In genomic region chr6:124808358-124809012, GRCm38 (mm10) we compare ENCODE assay signal across 8 mouse cellular contexts. TPM values are rescaled to one million over a fixed set of nuclear protein-coding genes. Genes with fewer than 3 reads are reported as not detected.
DNase-seq lines count a peak whose midpoint lies in the region; ATAC-seq lines count a peak whose summit lies in the region.

Gene Spsb2 (plus strand): TSS chr6:124808661.

- H3K27me3 ChIP-seq in embryonic facial prominence, embryonic 13.5 days = no peaks in the 10 kb centered on the region
- H3K27me3 ChIP-seq in heart, embryonic 11.5 days (ENCODE audit: control insufficient read depth, insufficient read depth, low read length) = no peaks in the 10 kb centered on the region
- H3K27me3 ChIP-seq in kidney, embryonic 15.5 days = no peaks in the 10 kb centered on the region
- H3K27me3 ChIP-seq in lung, embryonic 15.5 days = no peaks in the 10 kb centered on the region

- 3% methylated on average over 29 of the region's 29 CpGs for WGBS in embryonic facial prominence, embryonic 13.5 days
- 4% methylated on average over 29 of the region's 29 CpGs for WGBS in heart, embryonic 11.5 days (ENCODE audit: insufficient replicate concordance)
- 3% methylated on average over 29 of the region's 29 CpGs for WGBS in kidney, embryonic 15.5 days
- 3% methylated on average over 29 of the region's 29 CpGs for WGBS in lung, embryonic 15.5 days

- peaks cover 24% of the 10 kb centered on the region for H3K36me3 ChIP-seq in embryonic facial prominence, embryonic 13.5 days
- peaks cover 12% of the 10 kb centered on the region for H3K36me3 ChIP-seq in heart, embryonic 11.5 days (ENCODE audit: control insufficient read depth, insufficient read depth, low read length)
- peaks cover 23% of the 10 kb centered on the region for H3K36me3 ChIP-seq in kidney, embryonic 15.5 days
- peaks cover 15% of the 10 kb centered on the region for H3K36me3 ChIP-seq in lung, embryonic 15.5 days

- H3K4me2 ChIP-seq in embryonic facial prominence, embryonic 13.5 days = peak within 1 kb of the TSS; percentile 97
- peak within 1 kb of the TSS; percentile 92 for H3K4me2 ChIP-seq in heart, embryonic 11.5 days
- H3K4me2 ChIP-seq in kidney, embryonic 15.5 days = peak within 1 kb of the TSS; percentile 96
- peak within 1 kb of the TSS; percentile 86 for H3K4me2 ChIP-seq in lung, embryonic 15.5 days

- DNase-seq in CD4-positive helper T cell, adult 2 months (ENCODE audit: low read depth, low spot score) = peak; percentile 52
- peak; percentile 89 for DNase-seq in adrenal gland, adult 2 months
- DNase-seq in urinary bladder, adult 2 months (ENCODE audit: low spot score) = peak; percentile 71

- H3K4me3 ChIP-seq in embryonic facial prominence, embryonic 13.5 days = peak within 1 kb of the TSS; percentile 58
- H3K4me3 ChIP-seq in heart, embryonic 11.5 days (ENCODE audit: low read depth, low read length) = peak within 1 kb of the TSS; percentile 68
- H3K4me3 ChIP-seq in kidney, embryonic 15.5 days (replicated peaks) = peak within 1 kb of the TSS; percentile 70
- peak within 1 kb of the TSS; percentile 53 for H3K4me3 ChIP-seq in lung, embryonic 15.5 days

- peak within 1 kb of the TSS; percentile 92 for H3K27ac ChIP-seq in embryonic facial prominence, embryonic 13.5 days
- H3K27ac ChIP-seq in heart, embryonic 11.5 days (ENCODE audit: low read depth, low read length) = peak within 1 kb of the TSS; percentile 92
- peak within 1 kb of the TSS; percentile 98 for H3K27ac ChIP-seq in kidney, embryonic 15.5 days
- H3K27ac ChIP-seq in lung, embryonic 15.5 days = peak within 1 kb of the TSS; percentile 93

- peak within 1 kb of the TSS; percentile 74 for H3K9ac ChIP-seq in embryonic facial prominence, embryonic 13.5 days
- peak within 1 kb of the TSS; percentile 84 for H3K9ac ChIP-seq in heart, embryonic 11.5 days (ENCODE audit: low read depth, low read length)
- H3K9ac ChIP-seq in kidney, embryonic 15.5 days = peak within 1 kb of the TSS; percentile 68
- peak within 1 kb of the TSS; percentile 60 for H3K9ac ChIP-seq in lung, embryonic 15.5 days

- H3K4me1 ChIP-seq in embryonic facial prominence, embryonic 13.5 days = peaks cover 52% of the 10 kb centered on the region
- peaks cover 37% of the 10 kb centered on the region for H3K4me1 ChIP-seq in heart, embryonic 11.5 days (ENCODE audit: control insufficient read depth, insufficient read depth, low read length)
- H3K4me1 ChIP-seq in kidney, embryonic 15.5 days = peaks cover 70% of the 10 kb centered on the region
- H3K4me1 ChIP-seq in lung, embryonic 15.5 days = peaks cover 43% of the 10 kb centered on the region

- 0 out of 2 replicates have a peak, but pooled peaks have one; percentile 3 for ATAC-seq in embryonic facial prominence, embryonic 13.5 days (ENCODE audit: insufficient number of reproducible peaks, insufficient read depth, low FRiP score, low TSS enrichment, low read depth)
- peak; percentile 72 for ATAC-seq in heart, embryonic 11.5 days (replicated peaks; ENCODE audit: insufficient number of reproducible peaks, low FRiP score, low TSS enrichment)
- ATAC-seq in kidney, embryonic 15.5 days (replicated peaks; ENCODE audit: low FRiP score) = peak; percentile 66
- peak; percentile 64; the same call in 1 of the 2 replicates for ATAC-seq in lung, embryonic 15.5 days (ENCODE audit: borderline replicate concordance, extremely low read depth, low FRiP score, low TSS enrichment)
- peak; percentile 20; the same call in 1 of the 2 replicates for ATAC-seq in neutrophil, adult 5-6 weeks (ENCODE audit: extremely low read depth, insufficient number of reproducible peaks, low FRiP score, poor library complexity, severe bottlenecking)

- no peaks in the 10 kb centered on the region for H3K9me3 ChIP-seq in embryonic facial prominence, embryonic 13.5 days
- H3K9me3 ChIP-seq in heart, embryonic 11.5 days (replicated peaks; ENCODE audit: control insufficient read depth, low read length) = no peaks in the 10 kb centered on the region
- no peaks in the 10 kb centered on the region for H3K9me3 ChIP-seq in kidney, embryonic 15.5 days (replicated peaks)
- H3K9me3 ChIP-seq in lung, embryonic 15.5 days = no peaks in the 10 kb centered on the region

RNA-seq across cellular contexts. Expression of gene Spsb2, which starts in this region (rescaled TPM):
- total RNA-seq in adrenal gland, adult 2 months (2021) = 10 to 100 TPM; 19.6 to 28.0 TPM
- polyA plus RNA-seq in adrenal gland, adult 2 months (2012; rRNA removed) = 34.0 and 40.0 TPM in 2 replicates
- polyA plus RNA-seq in embryonic facial prominence, embryonic 13.5 days (2015; fragmentation: Nextera tagmentation; extraction: Ambion mirVana) = 9.1 and 10.5 TPM in 2 replicates
- 4.5 and 6.6 TPM in 2 replicates for polyA plus RNA-seq in heart, embryonic 11.5 days (2014; fragmentation: Nextera tagmentation; extraction: Ambion mirVana)
- 15.3 and 18.2 TPM in 2 replicates for polyA plus RNA-seq in kidney, embryonic 15.5 days (2015; fragmentation: Nextera tagmentation; extraction: Ambion mirVana)
- 11.6 and 12.7 TPM in 2 replicates for polyA plus RNA-seq in lung, embryonic 15.5 days (2015; fragmentation: Nextera tagmentation; extraction: Ambion mirVana)
- 10.5 and 10.9 TPM in 2 replicates for total RNA-seq in neutrophil, adult 5-6 weeks (2017)
- 22.3 and 24.4 TPM in 2 replicates for polyA plus RNA-seq in urinary bladder, adult 2 months (2012; rRNA removed)

Comparison
In these comparisons a context has a peak if more than half of its experiments do, and no peak if none do; other contexts are left out.
1. Peak in every context shown above with its lines: DNase-seq, ATAC-seq, H3K4me3 ChIP-seq and H3K27ac ChIP-seq.
2. ATAC-seq: peak in every context shown above with its lines; median percentile 72 in heart, embryonic 11.5 days; 66 in kidney, embryonic 15.5 days; 64 in lung, embryonic 15.5 days; 20 in neutrophil, adult 5-6 weeks; 3 in embryonic facial prominence, embryonic 13.5 days.